Mouse (Mus musculus) effector memory CD4-positive, alpha-beta T cell, adult 7 months (primary cell): ENCODE measurements around the gene Srsy. TPM values are rescaled to one million over a fixed set of nuclear protein-coding genes. Genes with fewer than 3 reads are reported as not detected.

Experiments used
- polyA plus RNA-seq: library from polyadenylated mRNA; unstranded; fragments of 100-300 nt; shearing (Covaris generic); gene quantifications from one replicate; pipeline ENCODE4 v1.2.1, GENCODE M21; 2017

Srsy gene
- not detected for polyA plus RNA-seq

DNA sequence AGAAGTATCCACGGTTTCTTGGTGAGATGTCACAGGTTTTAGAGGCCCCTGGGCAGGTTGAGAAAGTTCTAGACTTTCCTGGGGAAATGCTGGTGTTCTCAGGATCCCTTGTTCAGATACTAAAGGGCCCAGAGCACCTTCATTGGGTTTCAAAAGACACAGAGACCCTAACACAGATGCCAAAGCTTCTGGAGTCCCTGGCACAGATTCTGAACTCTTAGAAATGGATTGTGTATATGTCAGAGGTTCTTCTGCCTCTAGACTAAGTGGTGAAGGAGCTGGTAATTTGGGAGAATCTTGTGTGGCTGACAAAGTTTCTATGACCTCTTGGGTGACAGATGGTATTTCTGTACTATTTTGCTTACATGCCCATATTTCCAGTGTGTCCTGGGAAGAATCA is at the start of gene Srsy:
Gene Srsy (minus strand): TSS at position 101 of the 400 bp plus-strand sequence.

Other genes with a start within 250 kb of the Srsy start
- not detected for gene Gm21904, start 91.1 kb downstream of the Srsy start, polyA plus RNA-seq
- not detected for gene Gm20772, start 62.6 kb downstream of the Srsy start, polyA plus RNA-seq
- not detected for gene Gm20831, start 62.6 kb downstream of the Srsy start, polyA plus RNA-seq
- not detected for gene Gm21764, start 124.5 kb upstream of the Srsy start, polyA plus RNA-seq
- gene Ssty1, start 151.8 kb upstream of the Srsy start, polyA plus RNA-seq, result not detected